Mouse (Mus musculus) left cerebral cortex, adult 8-10 months (tissue): ENCODE results near the gene Clec16a. TPM values are rescaled to one million over a fixed set of nuclear protein-coding genes. Genes with fewer than 3 reads are reported as not detected.

Experiments used
- DNase-seq, 2 experiments: peaks; one replicate each; pipeline ENCODE4 v3.0.0; 2022; ENCODE audit warnings: low spot score in 2 of 2
- total RNA-seq, 4 experiments: library from RNA; stranded (reverse); gene quantifications; 2 replicates each; pipeline ENCODE4 v1.2.4; 2022

Gene Clec16a
- 10 to 100 TPM; 89.8 to 97.2 (median 91.2) TPM for total RNA-seq

- DNase-seq = peak; percentile 94 to 96
Measured at GRCm38 (mm10) chr16:10544995-10545622, at the start of gene Clec16a. Clec16a (plus strand) TSS chr16:10545339.

GRCm38 (mm10) chr16:10495824-10496298, 49.3 kb upstream of the Clec16a start:
- DNase-seq = no peak

GRCm38 (mm10) chr16:10498096-10498602, 47.0 kb upstream of the Clec16a start:
- DNase-seq = no peak

GRCm38 (mm10) chr16:10499122-10499521, 46.0 kb upstream of the Clec16a start:
- no peak for DNase-seq

- no peak for DNase-seq
Measured at GRCm38 (mm10) chr16:10501865-10502264, 43.3 kb upstream of the Clec16a start.

- no peak for DNase-seq
Measured at GRCm38 (mm10) chr16:10503058-10503457, 42.1 kb upstream of the Clec16a start.

GRCm38 (mm10) chr16:10507445-10507844, 37.7 kb upstream of the Clec16a start:
- no peak for DNase-seq

DNA sequence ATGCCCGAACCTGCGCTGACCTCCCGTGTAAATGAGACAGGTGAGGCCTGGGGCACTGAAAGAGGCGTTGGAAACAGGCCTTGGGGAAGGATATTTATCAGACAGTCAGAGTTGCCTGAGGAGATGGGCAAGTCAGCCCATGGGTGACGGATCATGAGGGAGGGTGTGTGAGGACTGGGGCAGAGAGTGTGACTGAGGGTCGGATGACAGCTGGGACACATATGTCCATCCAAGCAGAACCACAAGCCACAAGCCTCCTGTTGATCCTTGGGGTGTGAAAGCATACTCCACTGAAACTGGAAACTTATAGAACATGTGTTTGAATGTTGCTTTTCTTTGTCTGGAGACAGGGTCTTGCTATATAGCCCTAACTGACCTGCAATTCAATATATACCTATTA, 36.4 kb upstream of the Clec16a start:
- no peak for DNase-seq

DNA sequence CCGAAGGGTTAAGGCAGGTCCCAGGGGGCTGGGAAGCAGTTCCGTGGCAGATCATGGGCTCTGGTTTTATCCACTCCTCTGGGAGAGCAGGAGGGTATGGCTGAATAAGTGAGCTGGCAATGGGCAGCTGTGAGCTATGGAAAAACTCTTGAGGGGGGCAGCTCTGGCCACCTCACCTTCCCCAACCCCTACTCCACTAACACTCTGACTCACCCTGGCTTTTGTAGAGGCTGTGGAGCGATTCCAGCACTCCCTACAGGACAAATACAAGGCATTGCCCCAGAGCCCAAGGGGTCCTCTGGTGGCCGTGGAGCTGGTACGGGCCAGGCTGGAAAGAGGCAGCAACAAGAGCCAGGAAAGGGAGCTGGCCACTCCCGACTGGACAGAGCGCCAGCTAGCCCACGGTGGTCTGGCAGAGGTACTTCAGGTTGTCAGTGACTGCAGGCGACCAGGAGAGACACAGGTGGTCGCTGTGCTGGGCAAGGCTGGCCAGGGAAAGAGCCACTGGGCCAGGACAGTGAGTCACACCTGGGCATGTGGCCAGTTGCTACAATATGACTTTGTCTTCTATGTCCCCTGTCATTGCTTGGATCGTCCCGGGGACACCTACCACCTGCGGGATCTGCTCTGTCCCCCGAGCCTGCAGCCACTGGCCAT, 34.5 kb upstream of the Clec16a start:
- no peak for DNase-seq

DNA sequence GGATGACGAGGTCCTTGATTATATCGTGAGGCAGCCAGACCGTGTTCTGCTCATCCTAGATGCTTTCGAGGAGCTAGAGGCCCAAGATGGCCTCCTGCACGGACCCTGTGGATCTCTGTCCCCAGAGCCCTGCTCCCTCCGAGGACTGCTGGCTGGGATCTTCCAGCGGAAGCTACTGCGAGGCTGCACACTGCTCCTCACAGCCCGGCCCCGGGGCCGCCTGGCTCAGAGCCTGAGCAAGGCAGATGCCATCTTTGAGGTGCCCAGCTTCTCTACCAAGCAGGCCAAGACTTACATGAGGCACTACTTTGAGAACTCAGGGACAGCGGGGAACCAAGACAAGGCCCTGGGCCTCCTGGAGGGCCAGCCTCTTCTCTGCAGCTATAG, 34.0 kb upstream of the Clec16a start:
- no peak for DNase-seq

GRCm38 (mm10) chr16:10515953-10516572, 29.1 kb upstream of the Clec16a start:
- DNase-seq = no peak

GRCm38 (mm10) chr16:10518030-10518429, 27.1 kb upstream of the Clec16a start:
- no peak for DNase-seq

DNA sequence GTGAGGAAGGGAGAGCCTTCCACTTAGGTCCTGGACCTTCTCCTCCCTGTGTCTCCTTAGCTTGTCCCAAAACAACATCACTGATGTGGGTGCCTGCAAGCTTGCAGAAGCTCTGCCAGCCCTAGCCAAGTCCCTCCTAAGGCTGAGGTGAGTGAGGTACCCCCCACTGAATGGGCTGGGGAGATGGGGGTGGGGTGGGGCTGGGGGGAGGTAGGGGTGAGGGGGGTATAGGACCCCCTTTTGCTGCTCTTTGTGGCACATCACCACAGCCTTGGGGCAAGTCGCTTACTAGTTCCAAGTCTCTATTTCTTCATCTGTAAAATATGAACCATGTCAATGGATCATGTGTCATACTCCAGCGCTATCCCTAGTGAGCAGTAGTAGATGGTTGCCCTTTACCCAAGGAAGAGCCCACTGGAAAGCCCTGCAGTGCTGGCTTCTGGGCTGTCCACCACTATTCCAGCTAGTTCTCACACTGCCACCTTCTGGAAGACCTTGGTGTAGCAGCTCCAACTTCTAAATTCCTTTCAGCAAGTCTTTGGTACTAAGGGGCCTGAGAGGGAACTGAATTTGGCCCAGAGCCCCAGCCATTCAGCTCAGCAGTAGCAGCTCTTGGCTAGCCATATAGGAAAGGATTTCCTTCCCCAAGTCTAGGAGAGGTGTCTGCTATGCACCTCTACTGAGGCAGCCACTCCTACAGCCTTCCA, 24.1 kb upstream of the Clec16a start:
- DNase-seq = peak in 1 of 2 experiments; percentile 55

GRCm38 (mm10) chr16:10522811-10523210, 22.3 kb upstream of the Clec16a start:
- no peak for DNase-seq

- no peak for DNase-seq
Measured at GRCm38 (mm10) chr16:10523650-10524049, 21.5 kb upstream of the Clec16a start.

GRCm38 (mm10) chr16:10524866-10525609, 20.1 kb upstream of the Clec16a start:
- no peak for DNase-seq

- DNase-seq = no peak
Measured at GRCm38 (mm10) chr16:10525610-10525980, 19.5 kb upstream of the Clec16a start.

GRCm38 (mm10) chr16:10527046-10527644, 18.0 kb upstream of the Clec16a start:
- DNase-seq = no peak

GRCm38 (mm10) chr16:10528382-10528781, 16.8 kb upstream of the Clec16a start:
- no peak for DNase-seq

DNA sequence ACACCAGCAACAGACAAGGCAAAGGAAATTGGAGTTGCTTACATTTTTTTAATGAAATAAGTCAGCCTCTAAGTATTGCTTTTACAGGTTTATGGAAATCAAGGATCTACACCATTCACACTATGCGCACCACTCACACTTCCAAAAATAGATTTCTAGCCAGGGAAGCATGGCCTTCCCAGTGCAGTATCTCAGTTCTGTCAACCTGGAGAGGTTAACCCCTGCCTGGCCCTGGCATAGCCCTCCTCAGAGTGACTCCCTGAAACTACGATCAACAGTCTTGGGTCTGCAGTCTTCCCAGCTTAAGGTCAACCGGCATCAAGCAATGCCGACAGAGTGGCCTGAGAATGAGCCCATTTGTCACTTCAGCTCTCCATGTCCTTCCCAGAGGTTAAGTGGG, 15.0 kb upstream of the Clec16a start:
- no peak for DNase-seq

DNA sequence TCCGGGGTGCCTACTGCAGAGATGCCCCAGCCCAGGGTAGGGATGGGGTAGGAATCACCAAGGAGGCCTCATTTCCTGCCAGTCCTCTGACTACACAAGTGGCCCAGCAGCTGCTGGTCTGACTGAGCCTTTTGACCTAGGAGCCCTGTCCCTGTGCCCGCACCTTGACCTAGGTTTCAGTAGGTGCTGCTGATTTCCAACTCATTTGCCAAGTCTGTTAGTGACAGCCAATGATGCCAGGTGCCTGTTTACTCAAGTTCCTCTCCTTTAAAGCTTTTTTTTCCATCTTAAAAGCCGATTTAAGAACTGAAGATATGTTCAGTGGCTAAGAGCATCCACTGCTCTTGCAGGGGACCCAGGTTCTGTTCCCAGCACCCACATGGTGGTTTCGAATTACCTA, 11.4 kb upstream of the Clec16a start:
- no peak for DNase-seq
